Mouse (Mus musculus) midbrain, embryonic 11.5 days (tissue): ENCODE measurements around the gene 6330409D20Rik. TPM values are rescaled to one million over a fixed set of nuclear protein-coding genes. Genes with fewer than 3 reads are reported as not detected.

Source experiments
- ATAC-seq: fragments of 200-750 bp; cut with Nextera tagmentation; 2 replicates; pipeline ENCODE4 v1.8.0; 2017; ENCODE audit warnings: moderate TSS enrichment, moderate library complexity; ENCODE audit not compliant: low FRiP score
- DNase-seq: peaks from one replicate; pipeline ENCODE4 v3.0.0; 2015; ENCODE audit warnings: low spot score; ENCODE audit errors: missing footprints
- H3K27ac ChIP-seq: fragments of 300-500 bp; sonication (generic); 2 replicates; pipeline ENCODE4 v1.5.1; 2014; ENCODE audit warnings: low read depth, low read length
- H3K27me3 ChIP-seq: fragments of 300-500 bp; sonication (generic); 2 replicates; pipeline ENCODE4 v1.6.1; 2014; ENCODE audit warnings: mild to moderate bottlenecking, low read length, moderate library complexity, mixed read lengths; ENCODE audit not compliant: control insufficient read depth, insufficient read depth
- H3K36me3 ChIP-seq: fragments of 300-500 bp; sonication (generic); 2 replicates; pipeline ENCODE4 v1.6.1; 2014; ENCODE audit warnings: mild to moderate bottlenecking, low read length, moderate library complexity, mixed read lengths; ENCODE audit not compliant: control insufficient read depth, insufficient read depth
- H3K4me1 ChIP-seq: fragments of 300-500 bp; sonication (generic); 2 replicates; pipeline ENCODE4 v1.6.1; 2014; ENCODE audit warnings: low read length; ENCODE audit not compliant: control insufficient read depth, insufficient read depth
- H3K4me2 ChIP-seq: fragments of 300-500 bp; sonication (generic); 2 replicates; pipeline ENCODE4 v1.6.1; 2014; ENCODE audit warnings: mild to moderate bottlenecking, moderate library complexity
- H3K4me3 ChIP-seq: fragments of 300-500 bp; sonication (generic); 2 replicates; pipeline ENCODE4 v1.5.1; 2014; ENCODE audit warnings: low read depth, low read length
- H3K9ac ChIP-seq: fragments of 300-500 bp; sonication (generic); 2 replicates; pipeline ENCODE4 v1.6.1; 2014; ENCODE audit warnings: low read length
- H3K9me3 ChIP-seq: fragments of 300-500 bp; sonication (generic); 2 replicates; pipeline ENCODE4 v1.6.1; 2016; ENCODE audit warnings: low read length; ENCODE audit not compliant: control insufficient read depth
- WGBS: fragments of 180-500 bp; shearing (Covaris S2); extraction: QIAGEN DNeasy Blood & Tissue Kit; methylation state at CpG from one replicate; pipeline ENCODE4 v1.1.7; 2014; 5-methylcytosine and 5-hydroxymethylcytosine counted together
- polyA plus RNA-seq: library from polyadenylated mRNA; unstranded; fragments of >200 nt; fragmentation: Nextera tagmentation; extraction: Ambion mirVana; gene quantifications from 2 replicates; pipeline ENCODE4 v1.2.1, GENCODE M21; 2014

6330409D20Rik gene
- polyA plus RNA-seq, 1 experiment from 2014 or later, result 3.0 TPM

DNA sequence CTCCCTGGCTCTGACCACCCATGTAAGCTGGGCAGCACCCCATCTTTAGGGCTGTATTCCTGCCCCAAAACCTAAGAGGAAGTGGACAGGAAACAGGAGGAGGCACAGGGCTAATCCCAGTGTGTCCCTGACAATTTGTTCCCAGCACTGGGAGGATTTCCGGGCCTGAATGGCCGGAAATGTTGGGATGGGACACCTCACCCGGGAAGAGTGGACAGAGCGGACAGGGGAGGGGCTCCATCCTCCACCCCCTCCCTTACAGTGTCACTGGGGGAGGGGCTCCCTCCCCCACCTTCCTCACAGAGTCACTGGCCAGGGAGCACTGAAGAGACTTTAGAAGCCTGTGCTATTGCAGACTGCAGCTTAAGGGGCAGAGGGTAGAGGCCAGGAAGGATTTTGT, 5.9 kb downstream of the 6330409D20Rik start:
- no peak overlapping the region for H3K27ac ChIP-seq
- DNase-seq (no peak), ATAC-seq (no peak)
- H3K4me1 ChIP-seq, result peaks cover 3% of the 10 kb centered on the region; the same call in 1 of the 2 replicates
- no peak overlapping the region for H3K9ac ChIP-seq
- H3K27me3 ChIP-seq, result no peaks in the 10 kb centered on the region; the same call in 1 of the 2 replicates
- H3K4me2 ChIP-seq, result no peak overlapping the region
- H3K9me3 ChIP-seq, result no peaks in the 10 kb centered on the region
- no peaks in the 10 kb centered on the region for H3K36me3 ChIP-seq
- no peak overlapping the region for H3K4me3 ChIP-seq
- 55% methylated on average over 4 of the region's 4 CpGs for WGBS

DNA sequence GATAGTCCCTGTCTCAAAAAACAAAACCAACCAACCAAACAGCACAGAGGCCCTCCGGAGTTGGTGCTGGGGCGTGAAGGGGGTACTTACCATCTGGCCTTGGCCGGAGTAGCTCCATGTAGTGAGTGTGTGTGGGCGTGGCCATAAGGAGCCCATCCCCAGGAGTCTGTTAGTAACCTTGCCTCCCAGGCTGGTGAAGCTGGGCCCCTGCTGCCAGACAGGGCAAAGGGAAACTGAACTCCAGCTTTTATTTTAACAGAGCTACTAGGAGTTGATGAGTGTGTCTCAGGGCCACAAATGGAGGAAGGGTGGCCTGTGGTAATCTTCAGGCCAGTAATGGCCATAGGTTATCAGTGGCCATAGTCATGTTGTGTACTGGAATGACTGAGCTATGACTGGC, 6.3 kb downstream of the 6330409D20Rik start:
- H3K4me1 ChIP-seq, result peaks cover 3% of the 10 kb centered on the region; the same call in 1 of the 2 replicates
- H3K36me3 ChIP-seq, result no peaks in the 10 kb centered on the region
- WGBS, result 23% methylated on average over 4 of the region's 4 CpGs
- H3K27me3 ChIP-seq, result no peaks in the 10 kb centered on the region; the same call in 1 of the 2 replicates
- H3K9me3 ChIP-seq, result no peaks in the 10 kb centered on the region
- no peak overlapping the region for H3K9ac ChIP-seq
- no peak overlapping the region for H3K4me2 ChIP-seq
- H3K27ac ChIP-seq, result no peak overlapping the region
- DNase-seq (no peak), ATAC-seq (no peak)
- no peak overlapping the region for H3K4me3 ChIP-seq

DNA sequence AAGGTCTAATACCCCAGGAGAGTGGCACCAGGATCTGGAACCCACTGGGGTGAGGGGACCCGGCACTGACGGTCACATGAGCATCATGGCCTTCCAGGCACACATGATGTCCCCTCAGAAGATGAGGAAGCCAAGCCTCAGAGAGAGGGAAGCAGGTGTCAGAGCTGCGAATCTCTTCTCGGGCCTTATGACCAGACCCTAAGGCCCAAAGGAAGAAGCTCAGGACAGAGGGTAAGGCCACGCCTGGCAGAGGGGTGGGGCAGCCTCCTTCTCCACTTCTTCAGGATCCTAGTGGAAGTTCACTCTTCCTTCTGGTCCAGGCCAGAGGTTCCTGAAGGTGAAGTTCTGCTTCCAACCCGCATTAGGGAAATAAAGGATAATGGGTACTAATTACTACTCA, 8.1 kb downstream of the 6330409D20Rik start:
- no peaks in the 10 kb centered on the region for H3K27me3 ChIP-seq
- 80% methylated on average over 6 of the region's 6 CpGs for WGBS
- H3K36me3 ChIP-seq, result no peaks in the 10 kb centered on the region
- no peak overlapping the region for H3K4me2 ChIP-seq
- no peaks in the 10 kb centered on the region for H3K9me3 ChIP-seq
- peaks cover 4% of the 10 kb centered on the region; the same call in 1 of the 2 replicates for H3K4me1 ChIP-seq
- no peak for DNase-seq
- no peak overlapping the region for H3K4me3 ChIP-seq
- no peak for ATAC-seq
- H3K9ac ChIP-seq, result no peak overlapping the region
- H3K27ac ChIP-seq, result no peak overlapping the region

DNA sequence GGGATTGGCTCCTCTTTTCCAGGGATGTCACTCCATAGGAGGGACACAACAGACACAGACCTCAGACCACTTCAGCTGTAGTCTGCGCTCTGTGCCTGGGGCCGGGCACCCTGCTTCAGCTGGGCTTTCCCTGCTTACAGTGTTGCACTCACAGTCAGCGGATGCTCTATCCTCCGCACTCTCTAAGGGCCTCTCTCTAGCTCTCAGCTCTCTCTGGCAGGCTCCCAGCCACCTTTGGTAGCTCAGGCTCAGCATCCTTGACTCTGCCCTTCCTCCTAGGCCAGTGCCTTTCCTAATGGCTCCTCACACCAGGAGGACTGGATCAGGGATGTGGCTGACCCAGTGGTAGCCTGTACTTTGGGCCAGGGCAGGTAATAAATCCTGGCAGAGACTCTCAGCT, 8.9 kb downstream of the 6330409D20Rik start:
- Histone ChIP-seq H3K27ac (no peak overlapping the region), H3K9ac (no peak overlapping the region), H3K4me1 (peaks cover 5% of the 10 kb centered on the region; the same call in 1 of the 2 replicates), H3K9me3 (no peaks in the 10 kb centered on the region), H3K27me3 (no peaks in the 10 kb centered on the region), H3K4me2 (no peak overlapping the region), H3K4me3 (no peak overlapping the region), H3K36me3 (no peaks in the 10 kb centered on the region)
- ATAC-seq, result no peak
- 77% methylated on average over 4 of the region's 4 CpGs for WGBS
- no peak for DNase-seq

DNA sequence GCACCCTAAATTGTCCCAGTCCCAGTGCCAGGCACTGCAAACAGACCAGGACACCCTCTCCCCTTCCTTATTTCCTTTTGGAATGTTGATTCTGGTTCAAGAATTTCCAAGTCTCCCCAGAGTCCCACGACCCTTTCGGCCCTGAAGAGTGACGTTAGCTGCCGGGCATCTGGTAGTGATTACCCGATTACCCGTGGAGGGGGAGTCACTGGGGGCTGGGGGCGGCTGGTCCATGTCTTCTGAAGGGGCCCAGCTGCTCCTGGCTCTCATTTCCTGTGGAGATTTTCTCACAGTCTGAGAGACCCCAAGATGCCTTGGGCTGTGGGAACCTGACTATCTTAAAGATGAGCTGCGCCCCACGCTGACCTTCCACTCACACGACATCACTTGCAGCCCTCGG, 10.0 kb downstream of the 6330409D20Rik start:
- H3K4me1 ChIP-seq, result peaks cover 5% of the 10 kb centered on the region; the same call in 1 of the 2 replicates
- no peak overlapping the region for H3K4me3 ChIP-seq
- no peaks in the 10 kb centered on the region for H3K9me3 ChIP-seq
- H3K4me2 ChIP-seq, result no peak overlapping the region
- DNase-seq, result no peak
- H3K27ac ChIP-seq, result no peak overlapping the region
- no peak overlapping the region for H3K9ac ChIP-seq
- WGBS, result 63% methylated on average over 11 of the region's 11 CpGs
- no peaks in the 10 kb centered on the region for H3K27me3 ChIP-seq
- no peaks in the 10 kb centered on the region for H3K36me3 ChIP-seq
- ATAC-seq, result no peak

DNA sequence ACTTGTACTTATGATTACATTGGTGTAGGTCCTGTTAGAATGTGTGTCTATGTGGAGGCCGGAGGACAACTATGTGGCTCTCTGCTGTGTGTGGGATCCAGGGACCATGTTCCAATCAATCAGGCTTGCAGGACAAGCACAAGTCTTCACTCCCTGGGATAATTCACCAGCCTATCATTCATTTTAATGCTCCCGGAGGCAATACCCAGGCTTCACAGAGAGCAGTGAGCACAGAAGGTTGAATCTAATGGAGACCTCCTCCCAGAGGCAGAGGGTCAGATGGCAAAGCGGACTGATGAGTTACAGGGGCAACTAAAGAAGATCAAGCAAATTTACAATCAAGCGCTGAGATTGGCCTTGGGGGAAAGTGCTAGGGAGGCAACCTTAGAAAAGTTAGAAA, 11.3 kb downstream of the 6330409D20Rik start:
- no peak overlapping the region for H3K27ac ChIP-seq
- peaks cover 5% of the 10 kb centered on the region; the same call in 1 of the 2 replicates for H3K4me1 ChIP-seq
- ATAC-seq (no peak), DNase-seq (no peak)
- no peaks in the 10 kb centered on the region for H3K36me3 ChIP-seq
- H3K27me3 ChIP-seq, result no peaks in the 10 kb centered on the region
- no peak overlapping the region for H3K4me2 ChIP-seq
- no peaks in the 10 kb centered on the region for H3K9me3 ChIP-seq
- H3K9ac ChIP-seq, result no peak overlapping the region
- 80% methylated on average over 4 of the region's 4 CpGs for WGBS
- H3K4me3 ChIP-seq, result no peak overlapping the region

DNA sequence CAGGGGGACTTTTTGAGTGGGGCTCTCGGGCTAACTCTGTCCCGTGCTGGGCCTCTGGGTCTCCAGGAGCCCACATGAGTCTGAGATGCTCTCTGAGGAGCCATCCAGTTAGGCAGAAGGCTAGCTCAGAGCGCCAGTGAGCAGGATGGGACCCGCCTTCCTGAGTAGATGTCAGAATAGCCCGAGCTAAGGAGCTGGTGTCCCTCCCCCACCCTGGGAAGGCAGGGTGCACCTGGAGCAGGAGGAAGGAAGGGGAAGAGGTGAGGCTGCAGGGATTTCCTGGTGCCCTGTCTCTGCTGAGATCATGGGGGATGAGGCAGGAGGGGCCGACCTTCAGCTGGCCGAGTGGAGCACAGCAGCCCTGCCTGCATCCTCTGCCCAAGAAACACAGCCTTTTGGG, 12.4 kb downstream of the 6330409D20Rik start:
- H3K9ac ChIP-seq, result no peak overlapping the region
- H3K4me2 ChIP-seq, result 0 out of 2 replicates have a peak overlapping the region, but pooled peaks have one; percentile 2
- H3K27me3 ChIP-seq, result no peaks in the 10 kb centered on the region
- no peak overlapping the region for H3K27ac ChIP-seq
- 0 out of 2 replicates have a peak, but pooled peaks cover 2% of the 10 kb centered on the region for H3K4me1 ChIP-seq
- H3K9me3 ChIP-seq, result no peaks in the 10 kb centered on the region
- H3K4me3 ChIP-seq, result no peak overlapping the region
- H3K36me3 ChIP-seq, result no peaks in the 10 kb centered on the region
- ATAC-seq (no peak), DNase-seq (no peak)
- WGBS, result 55% methylated on average over 7 of the region's 7 CpGs

DNA sequence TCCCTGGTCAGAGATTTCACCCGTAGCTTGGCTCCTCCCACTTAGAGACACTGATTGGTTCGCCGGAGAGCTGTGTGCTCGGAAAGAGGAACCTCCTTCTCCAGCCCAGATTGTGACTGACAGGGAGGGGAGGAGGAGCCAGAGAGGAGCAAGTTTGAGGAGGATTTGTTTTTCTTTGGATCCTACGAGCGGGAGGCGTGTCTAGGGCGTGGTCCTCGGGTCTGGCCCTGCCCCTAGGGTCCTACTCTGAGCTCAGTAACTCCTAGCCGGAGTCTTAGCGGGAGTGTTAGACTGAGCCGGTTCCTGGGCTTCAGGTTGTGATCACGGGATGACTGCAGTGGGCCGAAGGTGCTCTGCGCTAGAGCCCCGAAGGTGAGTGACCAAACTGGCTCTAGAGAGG, 13.4 kb downstream of the 6330409D20Rik start:
- Histone ChIP-seq H3K4me1 (0 out of 2 replicates have a peak, but pooled peaks cover 2% of the 10 kb centered on the region), H3K9me3 (no peaks in the 10 kb centered on the region), H3K9ac (no peak overlapping the region), H3K27me3 (no peaks in the 10 kb centered on the region), H3K36me3 (no peaks in the 10 kb centered on the region), H3K4me2 (peak overlapping the region; percentile 28; the same call in 1 of the 2 replicates), H3K4me3 (peak overlapping the region; percentile 6; the same call in 1 of the 2 replicates), H3K27ac (no peak overlapping the region)
- under 1% methylated on average over 16 of the region's 16 CpGs for WGBS
- DNase-seq, result peak; percentile 98
- ATAC-seq, result peak; percentile 97

DNA sequence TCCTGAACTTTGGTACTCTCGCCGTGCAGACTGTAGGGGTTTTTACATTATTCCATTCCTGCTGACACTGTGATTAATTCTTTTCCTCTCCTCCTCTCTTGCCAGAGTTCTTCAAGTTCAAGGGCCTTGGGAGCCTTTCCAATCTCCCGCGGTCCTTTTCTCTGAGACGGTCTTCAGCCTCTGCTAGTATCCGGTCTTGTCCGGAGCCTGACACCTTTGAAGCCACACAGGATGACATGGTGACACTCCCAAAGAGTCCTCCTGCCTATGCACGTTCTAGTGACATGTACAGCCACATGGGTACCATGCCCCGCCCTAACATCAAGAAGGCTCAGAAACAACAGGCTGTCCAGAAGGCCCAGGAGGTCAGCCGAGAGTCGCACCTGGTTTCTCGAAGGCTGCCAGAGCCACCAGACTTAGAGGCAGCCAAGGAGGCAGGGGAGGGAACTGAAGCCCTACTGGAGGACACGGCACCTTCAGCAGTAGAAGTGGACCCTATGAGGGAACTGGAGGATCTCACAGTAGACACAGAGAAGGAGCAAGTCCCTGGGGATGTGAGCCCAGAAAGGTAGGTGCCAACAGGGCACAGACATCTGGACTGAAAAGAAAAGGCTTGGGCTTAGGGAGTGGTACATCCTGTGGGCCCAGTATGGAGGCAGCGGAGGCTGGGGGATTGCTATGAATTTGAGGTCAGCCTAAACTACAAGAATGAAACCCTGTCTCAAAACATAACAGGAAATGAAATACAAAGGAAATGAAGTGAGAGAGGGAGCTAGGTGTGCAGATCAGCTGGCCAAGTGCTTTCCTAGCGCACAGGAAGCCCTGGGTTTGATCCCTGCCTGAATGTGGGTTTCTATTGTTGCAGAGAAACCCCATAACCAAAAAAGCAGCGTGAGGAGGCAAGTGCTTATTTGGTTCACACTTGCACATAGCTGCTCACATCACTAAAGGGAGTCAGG, 15.7 kb downstream of the 6330409D20Rik start:
- Histone ChIP-seq H3K9ac (no peak overlapping the region), H3K4me3 (no peak overlapping the region), H3K36me3 (no peaks in the 10 kb centered on the region), H3K9me3 (no peaks in the 10 kb centered on the region), H3K27me3 (no peaks in the 10 kb centered on the region), H3K27ac (no peak overlapping the region), H3K4me2 (no peak overlapping the region), H3K4me1 (0 out of 2 replicates have a peak, but pooled peaks cover 2% of the 10 kb centered on the region)
- no peak for DNase-seq
- no peak for ATAC-seq
- 83% methylated on average over 16 of the region's 16 CpGs for WGBS
